Comparison of ENCODE assay signal across 31 mouse cellular contexts in the genomic region with DNA sequence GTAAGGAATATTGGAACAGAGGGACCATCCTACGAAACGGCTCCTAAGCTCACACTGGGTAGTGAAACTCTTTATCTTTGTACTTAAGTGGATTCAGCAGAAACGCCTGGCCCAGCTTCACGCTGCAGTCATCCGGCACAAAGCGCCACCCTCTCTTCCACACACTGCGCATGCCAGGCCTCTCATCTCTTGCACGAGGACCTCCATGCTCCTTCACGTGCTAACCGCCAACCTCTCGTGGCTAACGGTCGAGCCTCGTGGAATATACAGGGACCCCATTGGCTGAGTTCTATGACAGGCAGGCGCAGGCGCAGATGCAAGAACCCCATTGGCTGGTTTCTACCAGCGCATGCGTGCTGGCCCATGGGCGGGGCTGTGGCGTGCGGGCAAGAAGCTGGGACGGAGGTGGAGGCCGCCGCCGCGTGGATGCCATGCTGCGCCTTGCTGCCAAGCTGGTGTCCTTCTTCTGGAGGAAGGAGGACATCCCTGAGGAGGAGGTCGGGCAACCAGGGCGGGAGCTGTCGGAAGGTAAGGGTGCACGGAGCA. TPM values are rescaled to one million over a fixed set of nuclear protein-coding genes. Genes with fewer than 3 reads are reported as not detected.
DNase-seq lines count a peak whose midpoint lies in the region; ATAC-seq and TF ChIP-seq lines count a peak whose summit lies in the region.
"Had no signal": no experiment of that assay in that cellular context is flagged by ENCODE, and none has a peak within 500 bp of the region (broad histone marks: within the 10 kb centered on the region; RNA-seq: fewer than 3 reads in every experiment).

A gene (plus strand): TSS at position 376 of the 546 bp plus-strand sequence.

- no peak within 1 kb of the TSS for H3K4me2 ChIP-seq in heart, embryonic 16.5 days (ENCODE audit: low read depth, low read length)
- H3K4me2 ChIP-seq in stomach, postnatal 0 days (replicated peaks; ENCODE audit: low read depth) = no peak within 1 kb of the TSS
- H3K4me2 ChIP-seq: embryonic facial prominence, embryonic 12.5 days; hindbrain, embryonic 14.5 days; limb, embryonic 15.5 days; liver, embryonic 15.5 days had no signal

- DNase-seq in ES-E14 (ENCODE audit: low read depth, low spot score) = peak; percentile 49
- no peak for DNase-seq in heart, adult 8-10 months (ENCODE audit: low spot score)
- no peak for DNase-seq in stomach, postnatal 0 days (ENCODE audit: low spot score)
- DNase-seq in thymus, postnatal 10 days (ENCODE audit: low spot score in 2 of 2) = no peak
- DNase-seq in gastrocnemius, postnatal 14 days = no peak
- DNase-seq in hindbrain, embryonic 10.5 days (ENCODE audit: low spot score) = no peak
- DNase-seq in thymus, adult 2 months = no peak
- DNase-seq: adrenal gland, adult 2 months; cerebellum, adult 9-10 months; gastrocnemius, postnatal 36 days; kidney, adult 8-10 months; kidney, postnatal 25 days; midbrain, embryonic 14.5 days; right cerebral cortex, postnatal 25 days had no signal

- H3K9me3 ChIP-seq in ES-E14 (ENCODE audit: control insufficient read depth, insufficient read depth, low read depth, low read length) = no peaks in the 10 kb centered on the region
- H3K9me3 ChIP-seq in heart, embryonic 16.5 days (replicated peaks; ENCODE audit: control insufficient read depth, low read length) = no peaks in the 10 kb centered on the region
- no peaks in the 10 kb centered on the region for H3K9me3 ChIP-seq in stomach, postnatal 0 days (ENCODE audit: control insufficient read depth, low read length)
- H3K9me3 ChIP-seq in hindbrain, embryonic 10.5 days = 0 out of 2 replicates have a peak, but pooled peaks cover 6% of the 10 kb centered on the region
- H3K9me3 ChIP-seq: embryonic facial prominence, embryonic 12.5 days; limb, embryonic 15.5 days; liver, embryonic 15.5 days had no signal

- 85% methylated on average over 31 of the region's 31 CpGs for whole genome bisulfite sequencing in heart, embryonic 16.5 days
- 92% methylated on average over 31 of the region's 31 CpGs for WGBS in stomach, postnatal 0 days
- WGBS in hindbrain, embryonic 10.5 days = 93% methylated on average over 31 of the region's 31 CpGs
- WGBS in thymus, adult 2 months = 96% methylated on average over 31 of the region's 31 CpGs

- intact Hi-C loops in gastrocnemius, postnatal 14 days (cut with DNase I; ENCODE audit: low total_unique reads) = no loop called here

- no peak within 1 kb of the TSS for H3K27ac ChIP-seq in ES-E14 (ENCODE audit: insufficient read depth, low read depth, low read length, poor library complexity, severe bottlenecking)
- no peak within 1 kb of the TSS for H3K27ac ChIP-seq in heart, embryonic 16.5 days (ENCODE audit: low read length)
- no peak within 1 kb of the TSS for H3K27ac ChIP-seq in stomach, postnatal 0 days (replicated peaks)
- H3K27ac ChIP-seq in hindbrain, embryonic 10.5 days = no peak within 1 kb of the TSS
- no peak within 1 kb of the TSS for H3K27ac ChIP-seq in thymus, adult 2 months (ENCODE audit: control insufficient read depth, insufficient read depth, low read length)
- H3K27ac ChIP-seq: embryonic facial prominence, embryonic 12.5 days; hindbrain, embryonic 14.5 days; limb, embryonic 15.5 days; liver, embryonic 15.5 days had no signal

- no peak within 1 kb of the TSS for H3K9ac ChIP-seq in ES-E14 (ENCODE audit: insufficient read depth, low read depth, low read length, poor library complexity, severe bottlenecking)
- H3K9ac ChIP-seq in heart, embryonic 16.5 days (ENCODE audit: low read length) = no peak within 1 kb of the TSS
- no peak within 1 kb of the TSS for H3K9ac ChIP-seq in stomach, postnatal 0 days (ENCODE audit: low read length)
- H3K9ac ChIP-seq: embryonic facial prominence, embryonic 12.5 days; hindbrain, embryonic 14.5 days; limb, embryonic 15.5 days; liver, embryonic 15.5 days had no signal

- TF ChIP-seq EP300 in stomach, postnatal 0 days (optimal IDR thresholded peaks at IDR 0.05) = no peak

- TF ChIP-seq CTCF in stomach, postnatal 0 days (IDR thresholded peaks at IDR 0.05; ENCODE audit: low read depth) = no peak
- TF ChIP-seq CTCF in thymus, adult 2 months (IDR thresholded peaks at IDR 0.05; ENCODE audit: borderline replicate concordance, control insufficient read depth, extremely low read depth, insufficient read depth, low read length, poor library complexity) = no peak

- no peaks in the 10 kb centered on the region for H3K27me3 ChIP-seq in heart, embryonic 16.5 days (ENCODE audit: control insufficient read depth, insufficient read depth, low read length)
- no peaks in the 10 kb centered on the region for H3K27me3 ChIP-seq in stomach, postnatal 0 days (ENCODE audit: control insufficient read depth, insufficient read depth, low read length)
- peaks cover 4% of the 10 kb centered on the region; the same call in 1 of the 2 replicates for H3K27me3 ChIP-seq in hindbrain, embryonic 10.5 days (ENCODE audit: insufficient read depth, poor library complexity, severe bottlenecking)
- no peaks in the 10 kb centered on the region for H3K27me3 ChIP-seq in thymus, adult 2 months (ENCODE audit: control insufficient read depth, insufficient read depth, low read length)
- H3K27me3 ChIP-seq: embryonic facial prominence, embryonic 12.5 days; limb, embryonic 15.5 days; liver, embryonic 15.5 days had no signal

- no peak for ATAC-seq in heart, embryonic 16.5 days (replicated peaks; ENCODE audit: extremely low read depth, insufficient read depth, low FRiP score)
- peak; percentile 12; the same call in 1 of the 2 replicates for ATAC-seq in stomach, postnatal 0 days (ENCODE audit: low FRiP score, low TSS enrichment)
- ATAC-seq: forebrain, embryonic 16.5 days; lung, postnatal 0 days had no signal

- in situ Hi-C loops in ES-E14 (cut with MboI; ENCODE audit: low sequenced_read_pairs in 2 of 2, unreplicated experiment in 2 of 2) = no loop called here

- no peak for TF ChIP-seq POLR2A in thymus, adult 2 months (IDR thresholded peaks at IDR 0.05; ENCODE audit: control insufficient read depth, extremely low read depth, insufficient read depth, low read length, poor library complexity)

- H3K36me3 ChIP-seq in ES-E14 (ENCODE audit: control insufficient read depth, insufficient read depth, low read length, poor library complexity, severe bottlenecking) = no peaks in the 10 kb centered on the region
- no peaks in the 10 kb centered on the region for H3K36me3 ChIP-seq in heart, embryonic 16.5 days (ENCODE audit: control insufficient read depth, insufficient read depth)
- no peaks in the 10 kb centered on the region for H3K36me3 ChIP-seq in stomach, postnatal 0 days (ENCODE audit: control insufficient read depth, insufficient read depth, low read length)
- no peaks in the 10 kb centered on the region for H3K36me3 ChIP-seq in hindbrain, embryonic 10.5 days
- no peaks in the 10 kb centered on the region for H3K36me3 ChIP-seq in thymus, adult 2 months (ENCODE audit: control insufficient read depth, insufficient read depth, low read length)
- H3K36me3 ChIP-seq: embryonic facial prominence, embryonic 12.5 days; limb, embryonic 15.5 days; liver, embryonic 15.5 days had no signal

- peak within 1 kb of the TSS; percentile 21 to 38; a peak in 3 of 4 replicates for H3K4me3 ChIP-seq in ES-E14 (ENCODE audit: insufficient read depth in 1 of 2, low read depth in 1 of 2, low read length in 2 of 2, poor library complexity in 1 of 2, severe bottlenecking in 1 of 2)
- H3K4me3 ChIP-seq in heart, embryonic 16.5 days (ENCODE audit: low read length) = no peak within 1 kb of the TSS
- no peak within 1 kb of the TSS for H3K4me3 ChIP-seq in stomach, postnatal 0 days (ENCODE audit: low read depth, low read length)
- no peak within 1 kb of the TSS for H3K4me3 ChIP-seq in hindbrain, embryonic 10.5 days
- H3K4me3 ChIP-seq in thymus, adult 2 months (ENCODE audit: control insufficient read depth, insufficient read depth, low read length) = no peak within 1 kb of the TSS
- H3K4me3 ChIP-seq: embryonic facial prominence, embryonic 12.5 days; limb, embryonic 15.5 days; liver, embryonic 15.5 days; myocyte had no signal

- no peaks in the 10 kb centered on the region for H3K4me1 ChIP-seq in ES-E14 (ENCODE audit: control insufficient read depth in 2 of 2, insufficient read depth in 2 of 2, low read length in 2 of 2, poor library complexity in 1 of 2)
- H3K4me1 ChIP-seq in heart, embryonic 16.5 days (ENCODE audit: control insufficient read depth, insufficient read depth, low read length) = no peaks in the 10 kb centered on the region
- no peaks in the 10 kb centered on the region for H3K4me1 ChIP-seq in stomach, postnatal 0 days (replicated peaks; ENCODE audit: control insufficient read depth, insufficient read depth)
- H3K4me1 ChIP-seq in hindbrain, embryonic 10.5 days (replicated peaks) = peaks cover 19% of the 10 kb centered on the region
- no peaks in the 10 kb centered on the region for H3K4me1 ChIP-seq in thymus, adult 2 months (replicated peaks; ENCODE audit: control insufficient read depth, insufficient read depth, low read length)
- H3K4me1 ChIP-seq: embryonic facial prominence, embryonic 12.5 days; limb, embryonic 15.5 days; liver, embryonic 15.5 days had no signal

TF ChIP-seq in ES-E14, 5 proteins besides CTCF, POLR2A, EP300 and RAD21:
- TF ChIP-seq HCFC1 (IDR thresholded peaks at IDR 0.05; ENCODE audit: borderline replicate concordance, insufficient read depth, low read length) (no peak), CHD2 (IDR thresholded peaks at IDR 0.05; ENCODE audit: low read depth, low read length) (0 out of 2 replicates have a peak, but pooled peaks have one; percentile 23), MAFK (IDR thresholded peaks at IDR 0.05; ENCODE audit: insufficient read depth, low read depth, low read length) (no peak)

RNA-seq across cellular contexts. Expression of the gene that starts here (rescaled TPM):
- 26.7 and 34.4 TPM in 2 replicates for total RNA-seq in ES-E14 (2012; rRNA removed)
- 100 to 1,000 TPM; 105 to 126 (median 121) TPM for total RNA-seq in heart, adult 8-10 months (2022)
- 77.6 and 85.3 TPM in 2 replicates for polyA plus RNA-seq in heart, embryonic 16.5 days (2015; fragmentation: Nextera tagmentation; extraction: Ambion mirVana)
- not detected in 2 replicates for polyA plus RNA-seq in stomach, postnatal 0 days (2015; fragmentation: Nextera tagmentation; extraction: Ambion mirVana)
- total RNA-seq in gastrocnemius, postnatal 14 days (2021) = not detected
- not detected in 2 replicates for polyA plus RNA-seq in hindbrain, embryonic 10.5 days (2016; fragmentation: Nextera tagmentation; extraction: Ambion mirVana)
- 0.20 and 2.2 TPM in 2 replicates for polyA plus RNA-seq in thymus, adult 2 months (2012; rRNA removed)
- total RNA-seq: adrenal gland, adult 2 months; gastrocnemius, postnatal 36 days; left cerebral cortex, adult 18-20 months; left cerebral cortex, postnatal 36 days; megakaryocyte, adult 5-6 weeks; MEL had no signal
- polyA plus RNA-seq: adrenal gland, adult 2 months; C2C12; forebrain, embryonic 16.5 days; hindbrain, embryonic 14.5 days; intestine, embryonic 14.5 days; liver, embryonic 15.5 days; midbrain, embryonic 14.5 days; myocyte; neural tube, embryonic 14.5 days; spleen, adult 2 months; stomach, embryonic 14.5 days had no signal

Comparison
In these comparisons a context has a peak if more than half of its experiments do, and no peak if none do; other contexts are left out.
1. RNA of the gene that starts here (total RNA-seq): 105 to 126 TPM in heart, adult 8-10 months and 26.7 to 34.4 TPM in ES-E14; not detected in gastrocnemius, postnatal 14 days; every median in the first group is over 10 times any median in the second.
2. RNA of the gene that starts here (polyA plus RNA-seq): 77.6 to 85.3 TPM in heart, embryonic 16.5 days; 0.20 to 2.2 TPM in thymus, adult 2 months, not detected in stomach, postnatal 0 days and not detected in hindbrain, embryonic 10.5 days; every median in the first group is over 10 times any median in the second.
3. Peak in ATAC-seq in stomach, postnatal 0 days; RNA of the gene not detected or under 1 TPM.
4. H3K4me3 ChIP-seq: peak in ES-E14 (2 of 2); none in heart, embryonic 16.5 days (single experiment), stomach, postnatal 0 days (single experiment), hindbrain, embryonic 10.5 days (single experiment) and thymus, adult 2 months (single experiment).